Mouse (Mus musculus) retina, adult 2 months (tissue): Measurements from ENCODE around the gene Cyp8b1.

ENCODE experiments used
- DNase-seq: peaks from one replicate; pipeline ENCODE4 v3.0.0-alpha.2; 2012; ENCODE audit warnings: low read depth, low spot score

The Cyp8b1 gene

DNA sequence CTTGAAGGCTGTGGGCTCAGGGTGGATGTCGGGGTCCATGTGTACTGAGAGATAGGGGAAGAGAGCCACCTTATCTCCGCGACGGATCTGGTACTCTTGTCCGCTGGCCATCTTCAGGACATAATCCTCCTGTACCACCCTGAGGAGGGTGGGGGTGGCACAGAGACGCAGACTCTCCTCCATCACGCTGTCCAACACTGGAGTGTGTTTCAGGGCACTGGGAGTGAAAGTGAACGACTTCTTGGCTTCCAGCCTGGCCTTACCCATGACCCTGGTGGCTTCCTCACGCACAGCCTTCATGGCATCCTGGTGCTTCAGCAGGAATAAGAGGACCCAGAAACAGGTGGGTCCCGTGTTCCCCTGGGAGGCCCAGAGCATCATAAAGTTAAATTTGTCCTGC is 1.0 kb downstream of the Cyp8b1 start:
- no peak for DNase-seq

DNA sequence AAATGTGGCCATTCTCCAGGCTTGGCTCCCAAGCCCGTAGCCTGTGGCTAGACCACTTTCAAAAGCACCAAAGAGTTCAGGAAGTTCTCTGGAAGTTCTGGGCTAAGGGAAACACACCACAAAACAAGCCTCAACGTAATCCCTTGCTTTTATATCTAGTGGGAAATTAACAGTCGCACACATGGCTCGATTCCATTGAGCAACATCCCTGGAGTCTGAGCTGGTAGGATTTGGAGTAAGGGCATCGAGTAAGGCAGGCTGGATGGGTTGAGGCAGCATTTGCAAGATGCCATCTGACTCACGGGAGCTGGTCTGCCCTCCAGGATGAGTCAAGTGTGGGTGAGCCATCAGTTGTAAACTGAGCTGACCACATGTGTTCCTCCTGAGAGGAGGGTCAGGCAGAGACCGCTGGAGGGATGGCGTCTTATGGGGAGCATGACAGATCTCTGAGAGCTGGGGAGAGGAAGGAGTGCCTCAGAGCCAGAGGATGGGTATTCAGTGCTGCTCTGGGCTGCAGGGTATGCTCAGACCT is 1.8 kb downstream of the Cyp8b1 start:
- no peak for DNase-seq

DNA sequence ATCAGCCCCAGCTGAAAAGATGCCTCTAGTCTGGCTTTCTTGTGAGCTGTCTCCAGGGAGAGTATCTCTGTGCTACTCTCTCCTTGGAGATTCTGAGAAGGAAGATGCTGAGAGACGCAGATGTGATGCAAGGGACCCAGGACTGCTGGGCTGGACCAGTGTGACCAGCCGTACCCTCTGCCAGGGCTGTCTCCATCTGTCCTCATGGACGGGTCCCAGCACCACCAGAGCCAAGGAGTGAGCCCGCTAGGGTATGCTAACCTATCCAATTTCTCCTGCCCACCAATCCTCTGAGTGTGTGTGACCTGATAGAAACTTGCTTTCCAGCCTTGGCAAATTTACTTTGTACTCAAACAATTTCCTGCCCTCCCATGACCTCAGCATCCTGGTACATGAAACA is 3.3 kb downstream of the Cyp8b1 start:
- no peak for DNase-seq

DNA sequence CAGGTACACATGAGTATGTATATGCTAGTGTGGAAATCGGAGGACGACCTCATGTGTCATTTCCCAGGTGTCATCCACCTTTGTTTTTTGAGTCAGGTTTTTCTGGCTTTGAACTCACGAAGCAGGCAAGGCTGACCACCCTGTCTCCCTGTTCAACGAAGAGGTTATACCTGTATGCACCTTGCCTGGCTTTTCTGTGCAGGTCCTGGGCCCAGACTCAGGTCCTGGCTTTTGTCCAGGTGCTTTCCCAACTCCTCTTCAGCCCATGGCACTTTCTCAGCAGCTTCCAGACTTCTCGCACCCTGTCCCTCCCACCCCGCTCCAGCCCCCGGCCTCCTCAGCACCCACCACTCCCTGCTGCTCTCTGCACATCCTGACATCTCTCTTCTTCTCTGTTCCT is 4.9 kb downstream of the Cyp8b1 start:
- DNase-seq = no peak

DNA sequence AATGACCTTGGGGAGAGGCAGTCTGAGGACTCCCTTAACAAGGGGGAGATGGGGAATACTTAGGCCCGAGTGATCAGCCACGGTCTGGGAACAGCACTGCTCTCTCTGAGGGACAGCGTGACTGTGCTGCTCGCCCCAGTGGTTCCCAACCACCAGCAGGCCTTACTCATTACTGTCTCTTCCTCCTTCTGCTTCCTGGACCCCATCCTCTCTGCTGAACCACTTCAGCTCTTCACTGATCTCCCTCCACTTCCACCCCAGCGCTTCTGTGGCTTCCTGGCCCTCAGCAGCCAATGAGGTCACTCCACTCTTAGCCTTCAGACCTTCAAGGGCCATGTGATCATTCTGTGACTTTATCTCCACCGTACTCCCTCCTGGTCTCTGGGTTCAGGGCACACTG is 6.5 kb downstream of the Cyp8b1 start:
- no peak for DNase-seq

DNA sequence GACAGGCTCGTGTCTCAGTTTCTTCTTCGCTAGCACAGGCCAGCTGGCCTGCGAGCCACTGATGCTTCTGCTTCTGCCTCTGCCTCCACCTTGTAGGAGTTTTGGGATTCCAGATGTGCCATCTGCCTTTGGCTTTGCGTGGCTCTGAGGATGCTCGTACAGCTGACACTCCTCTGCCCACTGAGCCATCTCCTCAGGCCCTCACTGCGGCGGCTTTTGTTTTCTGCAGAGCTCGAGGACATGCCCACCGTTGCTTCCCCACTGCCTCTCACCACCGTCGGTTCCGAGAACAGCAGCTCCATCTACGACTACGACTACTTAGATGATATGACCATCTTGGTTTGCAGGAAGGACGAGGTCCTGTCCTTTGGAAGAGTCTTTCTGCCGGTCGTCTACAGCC is 7.8 kb downstream of the Cyp8b1 start:
- no peak for DNase-seq

DNA sequence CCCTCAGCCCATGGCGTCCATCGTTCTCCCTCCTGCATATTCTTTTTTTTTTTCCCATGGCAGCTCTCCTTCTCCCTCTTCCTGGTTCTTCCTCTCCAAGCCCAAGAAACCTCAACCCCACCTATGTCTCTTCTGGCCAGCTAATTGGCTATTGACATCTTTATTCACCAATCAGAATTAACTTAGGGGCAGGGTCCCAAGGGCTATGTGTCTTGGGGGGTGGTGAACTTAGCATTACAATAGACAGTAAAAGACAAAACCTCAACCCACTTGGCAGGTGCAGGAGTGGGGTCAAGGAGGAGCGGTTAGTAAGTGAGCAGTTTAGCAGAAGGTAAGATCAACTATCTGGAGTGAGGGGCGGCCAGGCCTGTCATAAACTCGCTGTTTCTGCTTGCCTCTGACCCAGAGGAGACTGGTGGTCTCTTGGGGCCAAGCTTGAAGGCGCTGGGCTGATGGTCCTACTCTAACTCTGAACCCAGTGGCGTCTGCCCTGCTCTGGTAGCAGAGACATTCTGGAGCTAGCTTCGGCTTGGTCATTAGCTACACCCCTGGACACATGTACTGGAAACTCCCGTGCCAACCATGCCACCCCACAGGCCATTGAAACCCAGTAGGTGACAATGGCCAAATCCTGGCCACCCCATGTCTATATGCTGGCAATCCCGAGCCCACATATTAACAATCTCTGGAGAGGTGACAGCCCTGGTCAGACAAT is 8.6 kb downstream of the Cyp8b1 start:
- DNase-seq = no peak

DNA sequence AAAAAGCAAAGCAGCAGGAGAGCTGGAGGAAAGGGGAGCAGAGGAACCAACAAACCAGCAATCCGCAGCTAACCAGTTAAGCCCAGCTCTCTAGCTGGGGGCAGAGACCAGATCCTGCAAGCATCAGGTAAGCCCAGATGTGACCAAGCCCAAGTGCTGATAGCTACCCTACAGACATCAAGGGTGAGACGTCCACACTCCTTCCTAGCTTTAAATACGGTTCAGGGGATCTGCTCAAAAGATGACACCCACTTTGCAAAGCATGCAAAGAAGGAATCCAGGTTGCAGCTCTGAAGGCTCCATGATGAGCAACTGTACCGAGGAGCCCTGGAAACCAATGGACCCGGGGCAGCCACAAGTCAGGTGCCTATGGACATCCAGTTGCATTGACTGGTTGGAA is 9.6 kb downstream of the Cyp8b1 start:
- no peak for DNase-seq

DNA sequence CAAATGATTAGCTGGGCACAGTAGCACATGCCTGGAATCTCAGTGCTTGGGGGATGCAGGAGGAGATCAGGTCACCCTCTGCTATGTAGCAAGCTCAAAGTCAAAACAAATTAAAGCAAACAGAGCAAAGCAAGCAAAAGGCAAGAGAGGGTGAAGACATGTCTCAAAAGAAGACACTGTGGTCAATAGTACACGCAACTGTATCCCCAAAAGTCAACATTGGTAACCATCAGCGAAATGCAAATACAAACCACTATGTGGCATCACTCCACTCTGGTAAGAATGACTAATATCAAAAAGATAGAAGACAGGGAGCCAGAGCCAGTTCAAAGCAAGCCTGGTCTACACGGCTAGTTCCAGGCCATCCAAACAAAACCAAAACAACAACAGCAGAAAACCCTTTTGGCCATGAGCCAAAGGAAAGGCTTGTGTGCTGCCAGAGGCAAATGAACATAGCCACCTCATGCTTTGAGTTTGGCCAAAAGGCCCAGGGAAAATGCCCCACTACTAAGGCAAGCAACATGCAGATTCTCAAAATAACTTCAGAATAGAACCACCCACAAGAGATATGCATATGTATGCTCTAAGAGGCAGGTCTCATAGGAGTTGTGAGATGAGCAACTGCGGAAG is 10.4 kb downstream of the Cyp8b1 start:
- no peak for DNase-seq

DNA sequence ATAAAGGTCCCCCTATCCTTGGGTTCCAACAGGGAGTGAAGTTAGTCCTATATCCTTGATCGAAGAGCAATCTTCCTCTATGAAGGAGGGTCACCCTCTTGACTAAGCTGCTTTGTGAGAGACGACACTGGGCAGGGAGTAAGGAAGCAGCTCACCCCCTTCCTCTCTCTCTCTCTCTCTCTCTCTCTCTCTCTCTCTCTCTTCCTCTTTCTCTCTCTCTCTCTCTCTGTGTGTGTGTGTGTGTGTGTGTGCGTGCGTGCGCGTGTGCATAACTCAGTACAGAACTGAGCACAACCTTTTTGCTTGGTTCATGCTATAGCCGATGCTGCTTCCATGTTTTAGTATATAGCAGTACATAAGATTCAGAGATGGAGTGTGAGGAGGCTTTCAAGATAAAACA is 11.2 kb downstream of the Cyp8b1 start:
- DNase-seq = no peak

DNA sequence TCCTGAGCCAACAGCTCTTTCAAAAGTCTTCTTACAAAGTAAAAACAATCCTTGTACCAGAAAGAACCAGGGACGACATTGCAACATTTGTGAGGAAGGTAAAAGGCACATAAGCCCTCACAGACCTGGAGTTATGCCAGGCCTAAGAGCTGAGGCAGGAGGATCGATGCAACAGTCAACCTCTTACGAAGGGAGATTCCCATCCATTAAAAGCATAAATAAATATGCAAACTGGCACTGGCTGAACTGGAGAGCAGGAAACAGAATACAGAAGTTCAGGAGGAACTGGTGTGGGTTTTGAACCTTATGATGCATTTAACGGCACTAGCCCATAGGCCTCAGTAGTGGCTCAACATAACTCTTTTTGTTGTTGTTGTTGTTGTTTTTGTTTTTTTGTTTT is 11.8 kb downstream of the Cyp8b1 start:
- no peak for DNase-seq

DNA sequence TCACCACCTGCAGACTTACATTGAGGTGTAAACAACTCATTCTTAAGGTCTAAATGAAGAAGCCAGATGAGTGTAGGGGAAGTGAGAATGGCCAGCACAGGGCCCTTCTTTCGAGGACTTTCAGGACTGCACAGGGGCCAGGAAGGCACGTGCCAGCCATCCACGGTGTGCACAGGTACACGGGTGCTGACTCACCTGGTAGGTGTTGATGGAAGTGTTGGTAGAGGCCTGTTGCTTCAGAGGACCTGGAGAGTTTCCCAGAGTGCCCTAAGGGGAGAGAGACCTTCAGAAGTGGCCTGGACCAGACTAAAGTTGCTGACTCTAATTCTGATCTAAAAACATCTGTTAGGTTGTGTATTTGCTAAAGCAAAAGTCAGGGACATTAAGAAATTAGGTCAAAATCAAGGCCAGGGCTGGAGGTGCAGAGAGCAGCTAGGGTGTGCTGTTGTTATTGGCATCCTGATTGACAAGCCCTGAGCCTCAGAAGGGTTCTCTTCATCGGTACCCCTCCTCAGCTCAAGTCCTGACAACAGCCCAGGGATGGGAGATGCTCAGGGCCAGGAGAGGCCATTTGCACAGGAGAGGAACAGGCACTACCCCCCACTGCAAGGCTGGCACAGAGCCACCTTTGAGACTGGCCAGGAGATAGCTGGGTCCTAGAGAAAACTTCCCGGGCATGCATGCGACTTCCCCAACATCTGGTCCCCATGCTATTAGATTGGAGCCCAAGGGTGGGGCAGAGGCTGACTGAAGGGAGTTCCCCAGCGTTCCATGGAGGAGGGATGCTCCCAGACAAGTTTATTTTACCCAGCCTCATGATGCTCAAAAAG is 12.4 kb downstream of the Cyp8b1 start:
- no peak for DNase-seq

DNA sequence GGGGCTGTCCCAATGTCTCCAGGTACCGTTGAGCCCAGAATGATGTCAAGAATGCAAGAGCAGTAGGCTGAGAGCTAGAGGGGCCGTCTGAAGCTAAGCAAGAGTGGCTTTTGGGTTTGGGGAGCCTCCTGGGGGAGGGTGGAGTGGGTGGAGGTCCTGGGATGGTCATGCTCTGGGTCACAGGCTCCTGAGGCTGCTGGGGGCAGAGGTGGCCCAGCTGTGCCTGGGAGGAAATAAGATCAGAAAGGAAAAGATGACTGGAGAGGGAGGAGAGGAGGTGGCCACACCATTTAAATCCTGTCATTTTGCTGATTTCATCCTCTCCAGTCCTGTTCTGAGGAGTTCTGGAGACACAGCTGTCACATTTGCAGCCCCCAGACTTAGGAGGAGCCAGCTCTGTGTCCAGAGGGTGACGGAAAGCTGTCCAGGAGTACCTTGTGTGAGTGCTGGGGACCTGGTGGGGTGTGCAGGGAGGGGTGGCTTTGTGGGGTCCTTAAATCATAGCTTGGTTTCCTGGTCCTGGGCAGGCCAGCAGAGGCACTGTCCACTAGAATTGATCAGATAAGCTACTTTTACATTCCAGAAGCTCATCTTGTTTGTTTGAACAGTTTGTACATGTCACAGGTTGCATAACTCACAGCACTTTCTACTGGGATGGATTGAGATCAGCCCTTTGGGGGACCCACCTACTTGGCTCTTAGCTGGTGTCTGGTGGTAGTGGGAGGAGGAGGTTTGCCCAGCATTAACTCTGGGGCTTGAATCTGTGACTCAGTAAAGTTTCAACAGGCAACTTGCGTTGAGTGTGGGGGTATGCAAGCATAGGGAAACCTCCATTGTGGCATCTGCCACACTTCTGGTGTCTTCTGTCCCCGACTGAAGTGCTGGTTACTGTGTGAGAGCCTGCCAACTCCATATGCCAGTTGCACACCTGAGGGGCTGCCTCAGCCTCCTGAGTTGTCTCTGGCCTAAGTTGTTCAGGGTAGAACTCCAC is 14.1 kb downstream of the Cyp8b1 start:
- no peak for DNase-seq

DNA sequence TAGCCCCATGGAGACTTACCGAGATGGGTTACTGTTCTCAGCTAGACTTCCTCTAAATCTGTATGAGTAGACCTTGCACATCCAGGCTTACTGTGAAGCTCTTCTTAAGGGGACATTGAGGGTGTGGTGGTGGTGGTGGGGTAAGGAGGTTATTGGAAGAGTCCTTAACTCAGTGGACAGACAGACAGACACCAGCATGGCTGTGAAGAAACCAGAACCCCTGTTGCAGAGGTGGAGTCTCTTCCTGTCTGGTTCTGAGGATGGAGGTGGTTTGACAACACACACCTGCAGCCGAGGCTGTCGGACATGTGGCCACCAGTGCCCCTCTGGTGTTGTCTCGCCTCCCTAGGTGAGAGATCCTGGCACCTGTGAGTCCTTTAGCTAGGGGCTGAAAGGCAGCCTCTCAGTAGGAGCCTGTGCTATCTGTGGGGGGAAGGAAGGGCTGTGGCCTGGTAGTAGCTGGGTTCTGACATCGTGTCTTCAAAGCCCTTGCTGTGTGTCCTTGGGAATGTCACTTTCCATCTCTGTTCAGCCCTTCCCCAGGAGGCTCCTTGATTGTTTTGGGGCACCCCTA is 15.7 kb downstream of the Cyp8b1 start:
- DNase-seq = no peak

DNA sequence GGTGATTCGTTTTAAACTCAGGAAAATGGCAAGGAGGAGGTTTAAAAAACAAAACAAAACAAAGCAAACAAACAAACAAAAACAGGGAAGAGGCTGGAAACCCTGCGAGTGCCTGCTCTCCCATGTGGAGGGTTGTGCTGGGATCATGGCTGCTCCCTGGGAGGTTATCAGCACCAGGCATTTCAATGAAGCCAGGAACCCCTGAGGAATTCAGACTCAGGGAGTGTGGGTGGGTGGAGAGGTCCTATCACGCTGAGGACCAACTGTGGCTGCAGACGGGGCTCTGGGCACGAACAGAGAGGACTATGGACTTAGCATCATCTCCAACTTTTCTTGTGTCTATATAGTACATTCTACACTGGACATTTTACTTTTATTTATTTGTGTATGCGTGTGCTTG is 16.8 kb downstream of the Cyp8b1 start:
- DNase-seq = no peak

DNA sequence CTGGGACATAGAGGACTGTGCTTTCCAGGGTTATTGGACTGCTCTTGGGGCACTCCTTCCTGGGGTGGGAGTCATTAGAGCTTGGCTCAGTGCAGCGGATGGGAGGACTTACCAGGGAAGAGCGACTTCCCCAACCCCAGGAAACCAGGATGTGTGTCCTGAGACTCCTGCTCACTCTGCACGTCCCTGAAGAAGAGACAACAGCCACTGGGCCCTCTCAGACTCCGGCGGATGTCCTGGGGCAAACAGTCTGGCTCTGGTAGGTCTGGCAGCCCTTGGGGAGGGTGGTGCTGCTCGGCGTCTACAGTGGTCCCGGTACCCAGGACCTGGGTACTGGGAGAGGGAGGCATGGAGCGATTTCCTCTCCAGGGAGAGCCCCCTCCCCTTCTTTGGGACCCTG is 17.9 kb downstream of the Cyp8b1 start, which contains the start of gene Ackr2:
Gene Ackr2, plus strand, starts transcription at position 111 of the 400 bp plus-strand sequence.
- no peak for DNase-seq

DNA sequence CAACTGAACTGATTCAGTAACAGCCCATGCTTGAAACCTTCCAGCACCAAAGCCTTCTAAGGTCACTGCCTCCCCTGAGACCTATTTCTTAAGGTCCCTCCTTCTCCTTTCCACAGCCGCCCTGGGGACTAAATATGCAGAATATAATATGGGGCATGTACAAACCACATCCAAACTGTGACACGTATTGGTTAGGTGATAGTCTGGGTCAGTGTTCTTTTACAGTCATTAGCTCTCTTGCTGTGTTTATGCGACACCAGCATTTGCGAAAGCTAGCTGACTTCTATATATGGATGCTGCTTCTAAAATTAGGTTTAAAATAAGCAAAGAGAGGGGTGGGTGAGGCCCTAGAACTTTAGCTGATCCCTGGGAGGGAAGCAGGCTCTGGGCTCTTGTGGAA is 19.3 kb downstream of the Cyp8b1 start:
- no peak for DNase-seq

DNA sequence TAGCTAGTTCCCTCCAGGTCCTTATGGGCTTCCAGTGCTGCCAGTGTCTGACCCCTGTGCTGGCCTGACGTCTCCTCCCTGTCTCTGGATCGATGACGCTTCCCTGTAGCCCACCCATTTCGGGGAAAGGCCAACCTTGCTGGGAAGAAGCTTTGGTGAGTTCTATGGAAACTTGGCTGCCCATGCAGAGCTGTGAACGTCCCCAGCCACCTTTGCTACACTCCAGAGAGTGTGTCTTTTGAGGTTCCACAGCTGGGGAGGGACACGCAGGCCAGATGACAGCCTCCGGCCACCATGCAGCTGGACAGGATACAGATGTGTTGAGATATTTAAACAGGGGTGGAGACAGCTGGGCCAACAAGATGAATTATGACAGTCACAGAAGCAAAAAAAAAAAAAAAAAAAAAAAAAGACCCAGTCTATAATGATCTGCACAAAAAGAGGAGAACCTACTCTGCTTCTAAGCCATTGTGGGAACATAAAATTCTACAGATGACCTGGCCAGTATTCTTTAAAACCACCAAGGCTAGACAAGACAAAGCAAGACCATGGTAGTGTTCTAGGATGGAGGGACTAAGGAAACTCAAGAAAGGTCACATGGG is 20.6 kb downstream of the Cyp8b1 start:
- no peak for DNase-seq

DNA sequence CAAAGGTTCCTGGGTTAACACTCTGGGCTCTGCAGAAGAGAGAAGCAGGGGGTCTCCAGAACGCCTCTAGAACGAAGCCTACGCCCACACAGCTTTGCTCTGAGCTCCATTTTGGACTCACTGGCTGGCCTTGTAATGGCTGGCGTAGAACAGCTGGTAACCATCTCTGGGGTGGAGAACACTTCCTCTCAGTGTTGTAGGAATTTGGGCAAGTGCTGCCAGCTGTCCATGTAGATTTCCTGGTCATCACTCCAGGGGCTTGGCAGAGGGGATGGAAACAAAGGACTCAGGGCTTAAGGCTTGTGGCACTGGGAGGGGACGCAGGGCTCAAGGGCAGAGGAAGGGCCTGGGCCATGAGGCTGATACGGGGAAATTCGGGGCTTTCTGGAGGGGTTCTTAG is 21.7 kb downstream of the Cyp8b1 start:
- no peak for DNase-seq

DNA sequence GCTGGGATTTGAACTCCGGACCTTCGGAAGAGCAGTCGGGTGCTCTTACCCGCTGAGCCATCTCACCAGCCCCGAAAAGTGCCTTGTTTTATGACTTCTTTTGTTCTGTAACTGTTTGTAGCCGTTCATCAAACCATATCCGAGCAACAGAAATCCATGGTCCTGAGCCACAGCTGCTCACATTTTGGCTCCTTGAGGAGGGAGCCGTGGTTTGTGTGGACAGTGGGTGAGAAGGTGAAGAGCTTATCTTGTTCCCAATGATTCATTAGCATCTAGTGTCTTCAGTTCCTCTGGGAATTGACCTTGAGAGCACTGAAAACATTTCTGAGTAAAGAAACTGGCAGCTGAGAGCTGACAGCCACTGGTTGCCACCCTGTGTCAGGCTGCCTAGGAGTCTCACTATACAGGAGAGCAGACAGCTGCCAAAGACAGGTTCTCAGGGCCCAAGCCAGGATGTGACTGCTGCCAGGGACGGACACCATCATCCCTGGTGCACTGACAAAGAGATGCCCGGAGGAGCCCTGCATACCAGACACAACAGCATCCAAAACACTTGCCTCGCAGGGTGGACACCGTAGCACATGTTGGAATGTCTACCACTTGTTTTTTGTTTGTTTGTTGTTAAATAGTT is 23.9 kb downstream of the Cyp8b1 start:
- no peak for DNase-seq
